Mouse (Mus musculus) lung, postnatal 25 days (tissue): Measurements from ENCODE around the gene Timm23.
"Not testable (repeated sequence)": the region's sequence is repeated elsewhere in the genome, so short reads cannot be mapped to it uniquely, and the experiment has no call there.

Experiments used
- DNase-seq: peaks from one replicate; pipeline ENCODE4 v3.0.0; 2022; ENCODE audit warnings: low spot score

Timm23 gene

DNA sequence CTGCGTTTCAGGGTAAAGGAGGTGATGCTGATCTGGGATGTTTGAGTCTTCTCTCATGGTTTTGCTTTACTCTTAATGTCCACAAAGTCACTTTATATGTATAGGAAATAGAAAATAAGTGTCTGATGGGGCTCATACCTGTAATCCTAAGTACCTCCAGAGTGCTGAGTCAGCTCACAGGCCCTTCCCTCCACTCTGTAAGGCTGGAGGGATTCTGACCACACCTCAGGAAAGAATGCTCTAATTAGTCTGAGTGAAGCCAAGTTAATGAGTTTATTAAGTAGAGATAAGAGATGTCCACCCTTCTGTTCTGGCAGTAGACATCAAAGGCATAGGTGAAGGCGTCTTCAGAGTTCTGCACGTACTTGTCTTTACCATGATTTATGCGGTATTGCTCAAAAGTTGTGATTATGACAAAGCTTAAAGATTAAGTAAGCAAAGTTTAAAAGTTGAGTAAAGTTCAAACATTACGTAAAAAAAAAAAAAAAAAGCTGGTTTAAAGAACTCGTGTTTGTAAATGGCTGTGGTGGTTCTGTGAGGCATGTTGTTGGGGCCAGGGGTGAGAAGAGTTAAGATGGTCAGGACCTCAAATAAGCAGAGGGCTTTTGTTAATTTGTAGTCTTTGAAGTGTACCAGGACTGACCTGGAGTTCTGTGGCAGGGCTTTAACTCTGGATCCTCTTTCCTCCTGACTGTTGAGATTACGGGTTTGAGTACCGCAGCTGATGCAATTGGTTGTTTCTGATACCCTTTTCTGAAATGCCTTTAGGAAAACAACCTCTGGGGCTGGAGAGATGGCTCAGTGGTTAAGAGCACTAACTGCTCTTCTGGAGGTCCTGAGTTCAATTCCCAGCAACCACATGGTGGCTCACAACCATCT is 37.3 kb downstream of the Timm23 start:
- no peak for DNase-seq

- no peak for DNase-seq
Observed at GRCm38 (mm10) chr14:32163203-32163888, 38.4 kb downstream of the Timm23 start.

DNA sequence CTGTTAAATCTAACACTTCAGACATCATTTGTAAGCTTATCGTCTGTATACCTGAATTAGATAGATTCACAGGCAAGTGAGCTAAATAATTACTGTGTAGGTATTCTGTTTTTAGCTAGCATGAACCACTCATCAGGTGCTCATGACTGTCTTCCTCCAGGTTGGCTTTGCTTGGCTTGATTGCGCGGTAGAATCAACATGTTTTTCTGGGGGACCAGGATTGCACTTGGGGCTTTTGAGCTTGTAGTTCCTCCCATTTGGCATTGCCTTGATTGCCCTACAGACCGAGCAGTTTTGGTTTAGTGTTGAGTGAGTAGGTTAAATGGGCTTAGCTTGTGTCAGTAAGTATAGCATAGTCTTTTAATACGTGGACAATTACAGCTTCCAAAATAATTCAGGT is 39.5 kb downstream of the Timm23 start:
- no peak for DNase-seq

GRCm38 (mm10) chr14:32161090-32161885 is 40.4 kb downstream of the Timm23 start:
- no peak for DNase-seq

DNA sequence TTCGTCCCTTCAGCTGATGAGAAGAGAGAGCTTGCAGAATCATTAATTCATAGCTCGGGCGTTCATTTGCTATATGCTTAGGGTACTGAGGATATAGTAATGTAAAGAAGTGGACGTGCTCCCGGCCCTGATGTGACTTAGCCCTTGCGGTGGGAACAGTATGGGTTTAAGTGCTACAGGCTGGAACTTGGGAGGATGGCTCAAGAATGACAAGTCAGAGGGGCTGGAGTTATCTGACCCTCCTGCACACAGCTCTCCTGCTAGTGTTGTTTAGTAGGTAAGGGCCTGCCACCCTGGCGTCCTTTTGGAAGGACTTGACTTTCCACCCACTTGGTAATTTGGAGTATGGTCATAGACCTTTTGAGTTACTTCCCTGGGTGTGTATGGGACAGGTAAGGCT is 41.1 kb downstream of the Timm23 start:
- DNase-seq, result no peak

DNA sequence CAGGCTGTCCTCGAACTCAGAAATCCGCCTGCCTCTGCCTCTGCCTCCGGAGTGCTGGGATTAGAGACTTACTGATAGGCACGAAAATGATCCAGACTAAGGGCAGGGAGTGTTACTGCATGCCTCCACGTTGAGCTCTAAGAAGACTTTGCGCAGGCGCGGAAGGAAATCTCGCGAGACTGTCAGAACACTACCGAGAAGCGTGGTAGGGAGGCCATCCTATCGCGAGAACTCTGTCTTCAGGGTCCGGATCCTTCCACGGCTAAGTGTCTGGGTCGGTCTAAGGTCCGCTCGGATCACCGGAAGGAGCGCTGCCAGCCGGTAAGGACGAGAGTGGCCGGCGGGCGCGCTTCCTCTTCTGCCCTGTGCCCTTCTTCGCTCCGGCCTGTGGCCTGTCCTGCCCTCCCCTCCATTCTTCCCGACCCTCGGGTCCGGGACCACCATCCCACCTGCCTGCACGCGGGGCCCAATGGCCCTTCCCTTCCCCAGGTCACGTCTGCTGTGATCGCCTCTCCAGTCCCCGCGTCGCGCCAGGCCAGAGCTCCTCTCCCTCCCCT is 41.9 kb downstream of the Timm23 start, which contains the start of gene Ncoa4:
TSS of gene Ncoa4 (plus strand) at position 176 of the 557 bp plus-strand sequence.
- DNase-seq, result peak; percentile 98

DNA sequence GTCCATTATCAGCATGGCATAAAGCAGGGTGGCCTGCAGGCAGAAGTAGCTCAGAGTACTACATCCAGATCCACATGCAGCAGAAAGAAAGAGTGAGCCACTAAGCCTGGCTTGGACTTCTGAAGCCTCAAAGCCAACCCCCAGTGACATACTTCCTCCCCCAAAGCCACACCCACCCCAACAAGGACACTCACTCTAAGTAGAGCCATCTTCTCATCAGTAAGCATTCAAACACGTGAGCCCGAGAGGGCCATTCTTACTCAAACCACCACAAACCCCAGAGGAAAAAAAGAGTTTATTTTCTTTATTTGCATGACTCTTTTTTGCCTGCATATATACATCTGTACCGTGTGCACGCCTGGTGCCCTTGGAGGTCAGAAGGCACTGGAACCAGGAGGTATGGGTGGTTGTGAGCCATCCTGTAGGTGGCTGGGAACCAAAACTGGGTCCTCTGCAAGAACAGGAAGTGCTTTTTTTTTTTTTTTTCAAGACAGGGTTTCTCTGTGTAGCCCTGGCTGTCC is 42.5 kb downstream of the Timm23 start:
- DNase-seq, result no peak

DNA sequence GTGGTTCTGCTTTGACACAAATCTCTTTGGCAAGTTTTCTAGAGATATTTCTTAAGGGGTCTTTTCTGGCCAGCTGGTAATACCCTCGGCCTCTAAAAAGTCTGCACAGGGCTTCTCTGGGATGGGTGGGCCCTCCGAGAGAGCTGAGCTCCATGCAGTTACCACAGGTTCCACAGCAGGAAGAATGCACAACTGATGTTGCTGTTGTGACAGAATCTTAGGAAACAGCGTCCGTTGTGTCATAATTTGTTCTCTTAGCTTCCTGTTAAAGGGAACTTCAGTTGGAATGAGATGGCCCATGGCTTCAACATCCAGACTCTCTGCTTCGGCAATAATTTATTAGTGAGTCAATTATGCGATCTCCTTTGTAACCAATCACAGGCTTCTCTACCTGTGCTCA is 46.9 kb downstream of the Timm23 start:
- DNase-seq, result no peak

DNA sequence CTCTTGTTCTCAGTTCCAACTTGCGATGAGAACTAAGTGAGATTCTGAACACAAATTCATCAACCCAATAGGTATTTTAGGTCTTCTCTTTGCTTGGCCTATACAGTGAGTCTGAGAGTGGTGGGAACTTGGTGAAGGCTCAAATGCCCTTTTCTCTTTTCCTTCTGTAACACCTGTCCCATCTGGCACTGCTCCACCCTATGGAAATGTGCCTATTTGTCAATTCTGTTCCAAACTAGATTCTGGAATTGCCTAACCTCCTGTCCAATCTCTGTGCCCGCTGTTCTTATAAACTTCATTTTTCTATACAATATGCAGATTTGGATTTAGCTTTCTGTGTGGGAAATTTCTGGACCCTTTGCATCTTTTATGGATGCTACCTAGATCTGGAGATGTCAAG is 48.5 kb downstream of the Timm23 start:
- no peak for DNase-seq

GRCm38 (mm10) chr14:32152243-32152965 is 49.3 kb downstream of the Timm23 start:
- no peak for DNase-seq

GRCm38 (mm10) chr14:32150872-32151271 is 50.8 kb downstream of the Timm23 start:
- DNase-seq, result no peak

- no peak for DNase-seq
Observed at GRCm38 (mm10) chr14:32146578-32146977, 55.1 kb downstream of the Timm23 start.

DNA sequence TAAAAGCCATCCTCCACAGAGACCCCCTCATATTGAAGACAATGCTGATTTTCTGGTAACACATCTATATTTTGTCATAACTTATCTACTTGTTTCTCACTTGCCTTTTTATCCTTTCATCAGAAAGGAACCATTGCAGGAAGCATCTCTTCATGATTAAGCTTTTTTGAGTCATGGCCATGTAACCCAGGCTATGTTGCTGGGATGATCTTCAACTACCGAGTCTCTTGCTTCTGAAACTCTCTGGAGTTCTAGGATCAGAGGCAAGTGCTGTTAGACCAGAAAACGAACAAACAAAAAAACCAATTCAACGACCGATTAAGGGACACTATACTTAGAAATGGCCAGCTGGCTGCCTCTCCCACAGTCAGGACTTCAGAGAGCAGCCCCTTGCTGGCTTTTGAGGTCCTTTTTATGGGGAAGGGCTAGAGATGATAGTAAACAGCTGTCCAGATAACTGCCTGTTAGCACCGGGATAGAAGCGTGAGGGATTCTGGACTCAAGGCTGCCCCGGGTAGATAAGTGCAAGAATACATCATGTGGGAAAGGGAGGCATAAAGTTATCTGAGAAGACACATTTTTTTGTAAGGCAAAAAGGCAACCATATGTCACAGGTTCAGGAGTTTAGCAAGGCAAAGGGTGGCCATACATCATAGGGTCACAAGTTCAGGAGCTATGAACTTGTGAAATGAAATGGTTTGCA is 55.7 kb downstream of the Timm23 start:
- DNase-seq, result no peak

- no peak for DNase-seq
Observed at GRCm38 (mm10) chr14:32145401-32145800, 56.3 kb downstream of the Timm23 start.

DNA sequence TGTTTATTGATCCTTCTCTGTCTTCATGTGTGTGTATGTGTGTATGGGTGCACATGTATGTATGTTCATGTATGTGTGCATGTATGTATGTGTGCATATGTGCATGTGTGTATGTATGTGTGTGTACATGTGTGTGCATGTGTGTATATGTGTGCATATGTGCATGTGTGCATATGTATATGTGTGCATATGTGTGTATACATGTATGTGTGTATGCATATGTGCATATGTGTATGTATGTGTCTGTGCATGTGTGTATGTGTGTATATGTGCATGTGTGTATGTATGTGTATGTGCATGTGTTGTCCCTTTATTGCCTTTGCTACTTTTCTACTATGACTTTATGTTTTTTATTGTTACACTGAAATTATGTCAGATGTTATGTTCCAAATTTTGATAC is 57.0 kb downstream of the Timm23 start:
- DNase-seq, result no peak

GRCm38 (mm10) chr14:32141723-32142122 is 60.0 kb downstream of the Timm23 start, which contains the start of gene Msmb:
Msmb (plus strand) TSS chr14:32142023.
- no peak for DNase-seq

DNA sequence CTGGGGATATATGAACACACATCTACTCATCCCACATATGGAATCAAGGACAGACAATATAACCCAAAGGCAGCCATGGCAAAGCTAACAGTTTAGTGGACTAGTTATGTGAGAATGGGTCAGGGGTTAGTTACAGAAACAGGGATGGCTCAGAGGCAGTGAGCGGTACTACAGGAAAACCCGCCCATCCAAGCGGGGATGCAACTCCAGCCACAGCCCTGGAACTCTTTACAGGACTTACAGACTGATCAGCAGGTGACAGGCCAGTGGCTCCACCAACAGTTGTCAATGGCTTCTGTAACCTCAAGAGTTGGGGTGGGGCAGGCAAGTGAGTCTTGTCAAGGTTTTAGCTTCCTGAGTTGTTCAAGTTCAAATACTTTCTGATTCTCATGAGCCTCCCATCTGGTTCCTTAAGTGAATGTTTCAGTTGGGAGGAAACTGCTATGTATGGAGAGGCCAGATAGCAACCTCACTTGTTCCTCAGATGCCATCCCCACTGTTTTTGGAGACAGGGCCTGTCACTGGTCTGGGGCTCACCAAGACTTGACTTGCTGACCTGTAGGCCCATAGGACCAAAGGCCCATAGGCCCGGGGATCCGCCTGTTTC is 61.2 kb downstream of the Timm23 start:
- DNase-seq, result no peak

GRCm38 (mm10) chr14:32136467-32136866 is 65.2 kb downstream of the Timm23 start:
- DNase-seq, result not testable (repeated sequence)

- DNase-seq, result no peak
Observed at GRCm38 (mm10) chr14:32134293-32134692, 67.4 kb downstream of the Timm23 start.

DNA sequence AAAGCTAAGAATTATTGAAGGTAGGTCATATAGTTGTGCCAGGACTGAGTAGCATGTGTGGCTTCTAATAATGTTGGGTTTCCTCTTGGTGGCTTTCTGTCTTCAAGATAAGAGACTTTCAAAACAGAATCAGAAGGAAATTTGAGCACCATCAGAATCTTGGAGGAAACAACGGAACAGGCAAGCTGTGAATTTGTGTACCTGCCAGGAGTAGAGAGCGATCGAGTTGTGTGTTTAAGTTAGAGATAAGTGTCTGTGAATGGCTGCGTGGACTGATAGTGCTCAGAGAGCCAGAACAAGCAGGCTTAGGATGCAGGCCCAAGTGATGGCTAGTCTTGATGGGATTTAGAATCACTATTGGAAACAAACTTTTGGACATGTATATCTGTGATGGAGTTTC is 69.9 kb downstream of the Timm23 start:
- DNase-seq, result no peak
